Mouse (Mus musculus) left cerebral cortex, postnatal 36 days (tissue): Measurements from ENCODE around the gene Phykpl. TPM values are rescaled to one million over a fixed set of nuclear protein-coding genes. Genes with fewer than 3 reads are reported as not detected.
"Not testable (repeated sequence)": the region's sequence is repeated elsewhere in the genome, so short reads cannot be mapped to it uniquely, and the experiment has no call there.

Experiments used
- DNase-seq, 2 experiments: peaks; one replicate each; pipeline ENCODE4 v3.0.0; 2021 to 2022; ENCODE audit warnings: low spot score in 2 of 2, mixed read lengths in 1 of 2
- intact Hi-C: fragments of 180-260 bp; cut with DNase I; formaldehyde crosslinking; loops from one replicate; pipeline ENCODE4 v1.15.1; 2025
- total RNA-seq, 2 experiments: library from RNA; stranded (reverse); gene quantifications; 2 replicates each; pipeline ENCODE4 v1.2.3; 2021

Phykpl gene
- total RNA-seq, 2 experiments from 2014 or later = 6.7 to 9.4 TPM

DNA sequence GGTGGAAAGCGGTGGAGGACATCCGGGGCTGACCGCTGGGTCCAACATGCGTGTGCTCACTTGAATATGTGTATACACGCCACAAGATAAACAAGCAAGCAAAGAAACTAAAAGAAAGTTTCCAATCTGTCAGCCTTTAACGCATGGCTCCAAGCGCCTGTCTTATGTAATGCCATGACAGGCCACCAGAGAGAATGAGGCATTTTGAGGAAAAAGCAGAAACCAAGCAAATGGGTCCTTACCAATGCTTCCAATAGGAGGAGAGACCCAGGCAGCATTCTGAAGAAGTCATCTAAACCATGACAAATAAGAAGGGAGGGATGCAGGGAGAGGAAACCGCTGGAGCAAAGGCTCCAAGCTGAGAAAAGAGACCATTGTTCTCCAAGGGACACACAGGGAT is 29.7 kb downstream of the Phykpl start:
- intact Hi-C loops = no loop called here
- DNase-seq = no peak

DNA sequence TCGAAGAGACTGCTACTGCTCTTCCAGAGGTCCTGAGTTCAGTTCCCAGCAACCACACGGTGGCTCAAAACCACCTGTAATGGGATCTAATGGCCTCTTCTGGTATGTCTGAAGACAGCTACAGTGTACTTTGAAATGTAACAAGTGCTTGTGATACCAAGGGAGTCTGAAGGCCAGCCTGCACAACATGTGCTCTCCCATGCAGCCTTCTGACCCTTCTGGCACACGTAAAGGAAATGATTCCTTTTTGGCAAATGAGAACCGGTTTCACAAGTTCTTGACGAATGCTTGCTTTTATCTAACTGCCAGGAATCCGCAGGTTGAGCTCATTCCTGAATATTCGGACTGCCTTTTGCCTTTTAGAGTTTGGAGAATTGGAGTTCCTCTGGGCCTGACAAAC is 30.6 kb downstream of the Phykpl start:
- intact Hi-C loops = no loop called here

DNA sequence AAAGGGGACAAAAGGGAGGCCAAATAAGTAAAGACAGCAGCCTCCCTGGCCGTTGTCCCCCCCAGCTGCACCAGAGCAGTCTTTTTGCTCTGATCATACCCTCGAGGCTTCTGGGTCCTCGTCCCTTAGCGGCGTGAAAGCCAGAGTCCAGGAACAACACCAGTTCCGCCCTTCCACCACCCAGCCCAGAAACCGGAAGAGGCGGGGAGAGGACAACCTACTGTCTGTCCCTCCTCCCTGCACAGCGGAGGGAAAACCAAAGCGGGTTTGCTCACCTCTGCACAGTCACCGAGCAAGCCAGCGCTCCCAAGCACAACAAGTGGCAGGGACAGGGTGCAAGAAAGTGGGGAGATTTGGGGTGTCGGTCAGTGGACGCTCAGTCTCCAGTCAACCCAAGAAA is 31.0 kb downstream of the Phykpl start:
- DNase-seq = peak in 1 of 2 experiments; percentile 31
- intact Hi-C loops = no loop called here

More for the DNA sequence above, 30.6 kb downstream of the Phykpl start:
- no peak for DNase-seq

DNA sequence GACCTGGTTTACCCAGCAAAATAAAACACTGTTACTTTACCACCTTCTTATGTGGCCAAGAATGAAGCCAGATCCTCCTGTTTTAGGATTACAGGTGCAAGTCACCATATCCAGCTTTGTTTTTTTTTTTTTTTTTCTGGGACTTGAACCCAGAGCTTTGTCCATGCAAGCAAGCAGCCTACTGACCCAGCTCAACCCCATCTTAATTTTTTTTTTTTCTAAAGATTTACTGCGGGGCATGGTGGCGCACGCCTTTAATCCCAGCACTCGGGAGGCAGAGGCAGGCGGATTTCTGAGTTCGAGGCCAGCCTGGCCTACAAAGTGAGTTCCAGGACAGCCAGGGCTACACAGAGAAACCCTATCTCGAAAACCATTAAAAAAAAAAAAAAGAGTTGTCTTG is 31.6 kb downstream of the Phykpl start:
- intact Hi-C loops, DNase-seq: not testable (repeated sequence)

DNA sequence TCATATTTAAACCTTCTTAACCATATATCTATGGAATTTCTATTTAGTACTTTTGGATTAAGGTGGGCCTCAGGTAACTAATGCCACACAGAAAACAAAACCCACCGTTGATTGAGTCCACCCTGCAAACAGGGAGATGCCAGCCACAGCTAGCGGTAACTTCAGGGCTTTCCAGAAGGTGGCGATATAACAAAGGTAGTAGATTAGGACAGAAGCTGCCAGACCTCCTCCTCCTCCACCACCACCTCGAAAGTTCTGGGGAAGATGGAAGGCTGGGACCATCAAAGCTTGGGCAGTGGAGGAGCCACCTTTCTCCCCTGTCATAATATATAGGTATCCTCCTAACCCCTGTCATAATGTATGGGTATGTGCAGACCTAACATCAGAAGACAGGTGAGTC is 33.1 kb downstream of the Phykpl start:
- intact Hi-C loops = loop anchor here (1.0 kb wide), 1 partner anchor 64 kb away; no protein-coding TSS in a partner anchor
- DNase-seq = peak; percentile 44 to 69

DNA sequence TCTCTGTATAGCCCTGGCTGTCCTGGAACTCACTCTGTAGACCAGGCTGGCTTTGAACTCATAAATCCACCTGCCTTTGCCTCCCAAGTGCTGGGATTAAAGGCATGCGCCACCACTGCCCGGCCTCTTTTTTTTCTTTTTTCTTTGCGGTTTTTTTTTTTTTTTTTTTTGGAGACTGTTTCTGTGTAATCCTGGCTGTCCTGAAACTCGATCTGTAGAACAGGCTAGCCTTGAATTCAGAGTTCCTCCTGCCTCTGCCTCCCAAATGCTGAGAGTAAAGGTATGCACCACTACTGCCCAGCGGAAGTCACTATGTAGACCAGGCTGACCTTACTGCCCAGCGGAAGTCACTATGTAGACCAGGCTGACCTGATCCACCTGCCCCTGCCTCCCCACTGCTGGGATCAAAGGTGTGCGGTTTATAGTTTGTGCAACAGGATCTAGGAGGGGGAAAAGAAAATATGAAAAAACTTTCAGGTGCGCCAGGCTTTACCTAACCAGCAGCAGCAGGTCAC is 34.4 kb downstream of the Phykpl start:
- intact Hi-C loops = no loop called here
- no peak for DNase-seq

DNA sequence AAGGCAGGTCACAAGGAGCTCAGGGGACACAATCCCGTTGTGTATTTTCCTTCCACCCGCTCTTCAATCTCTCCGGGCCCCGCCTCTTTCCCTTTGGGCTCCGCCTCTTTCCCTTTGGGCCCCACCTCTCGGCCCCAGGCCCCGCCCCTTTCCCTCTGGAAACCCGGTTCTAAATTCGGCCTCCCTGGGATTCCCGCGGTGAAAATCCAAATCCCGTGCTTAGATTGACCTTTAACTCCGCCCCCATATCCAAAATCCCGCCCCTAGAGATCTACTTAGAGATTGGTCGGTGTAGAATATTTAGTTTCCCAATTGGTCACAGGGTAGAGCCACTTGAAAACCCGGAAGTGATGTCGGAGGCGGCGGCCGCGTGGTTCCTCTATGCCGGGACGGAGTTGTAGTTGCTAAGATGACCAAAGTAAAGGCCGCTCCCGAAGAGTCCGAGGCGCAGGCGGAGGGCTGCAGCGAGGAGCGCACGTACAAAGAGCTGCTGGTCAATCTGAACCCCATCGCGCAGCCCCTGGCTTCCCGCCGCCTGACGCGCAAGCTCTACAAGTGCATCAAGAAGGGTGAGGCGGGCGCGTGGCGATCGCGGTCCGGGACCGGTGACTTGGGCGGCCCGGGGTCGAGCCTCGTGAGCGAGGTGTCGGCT is 35.0 kb downstream of the Phykpl start, which contains the start of gene Nhp2:
Gene Nhp2 (plus strand): TSS at position 327 of the 652 bp plus-strand sequence.
- intact Hi-C loops = no loop called here
- peak; percentile 85 to 86 for DNase-seq

DNA sequence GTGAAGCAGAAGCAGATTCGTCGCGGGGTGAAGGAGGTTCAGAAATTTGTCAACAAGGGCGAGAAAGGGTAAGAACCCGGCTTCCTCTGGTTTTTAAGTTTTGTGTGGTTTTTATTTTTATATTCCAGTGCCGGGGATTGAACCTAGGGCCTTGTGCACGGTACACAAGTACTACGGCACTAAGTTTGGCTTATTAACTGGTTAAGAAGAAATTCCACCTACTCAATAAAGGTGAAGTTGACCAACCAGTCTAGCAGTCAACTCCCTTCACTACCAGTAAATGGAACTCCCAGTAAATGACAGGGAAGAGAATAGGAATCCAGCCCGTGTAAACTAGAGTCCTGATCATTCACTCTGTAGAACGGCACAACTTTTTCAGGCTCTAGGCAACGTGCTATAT is 35.5 kb downstream of the Phykpl start:
- DNase-seq = no peak
- intact Hi-C loops = no loop called here

DNA sequence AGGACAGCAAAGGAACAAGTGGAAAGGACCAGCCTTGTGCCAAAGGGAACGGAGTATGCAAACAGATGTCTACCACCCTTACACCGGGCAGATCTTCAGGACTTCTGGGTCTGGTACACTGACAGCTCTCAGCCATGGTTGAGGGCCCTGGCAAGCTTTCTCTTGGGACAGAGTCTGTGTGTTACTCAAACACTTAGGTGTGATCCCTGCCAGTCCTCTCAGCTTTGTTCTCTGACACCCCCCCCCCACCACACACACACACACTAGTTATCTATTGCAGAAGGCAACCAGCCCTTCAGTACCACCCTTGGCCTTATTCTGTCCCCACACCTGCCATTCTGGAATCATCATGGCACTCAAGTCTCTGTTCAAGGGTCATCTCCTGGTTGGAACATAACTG is 37.2 kb downstream of the Phykpl start:
- intact Hi-C loops = no loop called here

DNA sequence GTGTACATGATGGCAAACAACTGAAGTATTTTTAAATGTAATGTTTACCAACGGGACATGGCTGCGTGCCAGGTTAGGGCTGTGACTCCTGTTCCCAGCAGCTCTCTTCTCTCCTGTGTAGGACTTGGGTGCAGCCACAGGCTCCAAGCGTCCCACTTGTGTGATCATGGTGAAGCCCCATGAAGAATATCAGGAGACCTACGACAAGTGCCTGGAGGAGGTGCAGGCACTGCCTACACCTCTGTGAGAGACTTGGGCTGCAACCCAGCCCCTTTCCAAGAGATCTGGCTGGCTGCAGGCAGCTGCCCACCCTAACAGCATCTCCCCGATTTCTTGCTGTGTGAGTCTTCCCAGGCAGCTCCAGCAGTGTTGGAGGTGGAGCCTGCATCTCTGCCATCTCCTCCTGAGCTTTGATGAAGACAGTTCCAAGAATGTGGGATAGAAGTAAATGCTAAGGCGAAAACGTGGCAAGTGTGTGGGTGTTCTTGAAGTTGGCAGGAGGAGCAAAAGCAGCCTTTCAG is 38.5 kb downstream of the Phykpl start:
- intact Hi-C loops = no loop called here
- DNase-seq = peak; percentile 77 to 82

More for the DNA sequence above, 37.2 kb downstream of the Phykpl start:
- DNase-seq = no peak

DNA sequence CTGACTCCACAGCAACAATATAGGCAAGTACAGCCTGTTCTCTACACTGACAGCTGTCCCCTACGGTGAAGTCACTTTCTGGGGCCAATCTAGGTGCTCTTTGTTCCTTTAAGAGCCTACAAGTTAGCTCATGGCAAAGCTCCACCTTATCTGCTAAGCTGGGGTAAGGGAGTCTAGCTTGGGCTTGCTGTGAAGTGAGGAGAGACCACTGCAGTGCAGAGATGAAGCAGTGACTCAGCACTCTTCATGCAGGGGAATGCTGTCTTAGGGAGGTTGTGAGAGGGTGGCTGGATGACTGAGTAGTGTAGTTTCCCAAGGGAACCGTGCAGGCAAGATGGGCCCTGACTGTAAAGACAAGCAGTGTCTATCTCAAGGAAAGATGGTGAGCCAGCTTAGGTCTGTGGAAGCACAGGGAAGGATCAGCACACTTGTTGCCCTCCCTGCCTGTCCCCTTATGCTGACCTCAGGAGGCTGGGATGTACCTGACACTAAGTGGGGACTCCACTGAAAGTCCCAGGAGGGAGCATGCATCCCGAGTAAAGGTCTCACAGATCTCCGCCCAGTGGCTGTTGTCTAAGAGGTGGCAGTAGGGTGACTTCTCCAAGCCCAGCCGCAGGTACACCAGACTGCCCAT is 40.7 kb downstream of the Phykpl start:
- no peak for DNase-seq
- intact Hi-C loops = no loop called here

DNA sequence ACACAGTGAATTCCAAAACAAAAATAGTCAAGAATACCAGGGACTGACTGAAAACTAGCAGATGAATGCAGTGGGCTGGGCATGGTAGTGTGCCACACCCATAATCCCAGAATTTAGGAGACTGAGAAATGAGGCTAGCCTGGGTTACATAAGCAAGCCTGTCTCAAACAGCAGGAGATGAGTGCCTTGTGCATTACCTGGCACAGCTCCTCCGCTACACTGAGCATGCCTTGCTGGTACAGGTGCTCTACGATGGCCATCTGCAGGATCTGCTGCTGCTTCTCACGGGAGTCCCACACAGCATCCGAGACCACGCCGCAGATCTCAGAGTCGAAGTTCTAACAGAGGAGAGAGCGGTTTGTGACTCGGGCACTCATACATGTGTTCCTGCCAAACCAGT is 42.9 kb downstream of the Phykpl start:
- DNase-seq = peak in 1 of 2 experiments; percentile 44
- intact Hi-C loops = no loop called here

DNA sequence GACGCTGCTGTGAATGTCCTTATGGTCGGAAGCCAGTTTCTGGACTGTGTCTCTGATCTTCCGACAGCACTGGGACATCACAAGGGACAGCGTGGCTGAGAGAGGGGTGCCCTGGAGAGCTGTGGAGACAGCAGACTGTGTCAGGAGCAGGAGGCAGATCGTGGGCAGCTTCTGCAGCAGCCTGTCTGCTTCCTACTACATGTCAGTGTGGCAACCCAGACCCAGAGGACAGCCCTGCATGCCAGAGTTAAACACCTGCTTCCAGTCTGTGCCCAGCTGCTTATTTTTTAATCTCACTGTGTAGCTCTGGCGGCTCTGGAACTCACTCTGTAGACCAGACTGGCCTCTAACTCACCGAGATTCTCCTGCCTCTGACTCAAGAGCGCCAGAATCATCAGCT is 43.4 kb downstream of the Phykpl start:
- no peak for DNase-seq
- intact Hi-C loops = no loop called here

DNA sequence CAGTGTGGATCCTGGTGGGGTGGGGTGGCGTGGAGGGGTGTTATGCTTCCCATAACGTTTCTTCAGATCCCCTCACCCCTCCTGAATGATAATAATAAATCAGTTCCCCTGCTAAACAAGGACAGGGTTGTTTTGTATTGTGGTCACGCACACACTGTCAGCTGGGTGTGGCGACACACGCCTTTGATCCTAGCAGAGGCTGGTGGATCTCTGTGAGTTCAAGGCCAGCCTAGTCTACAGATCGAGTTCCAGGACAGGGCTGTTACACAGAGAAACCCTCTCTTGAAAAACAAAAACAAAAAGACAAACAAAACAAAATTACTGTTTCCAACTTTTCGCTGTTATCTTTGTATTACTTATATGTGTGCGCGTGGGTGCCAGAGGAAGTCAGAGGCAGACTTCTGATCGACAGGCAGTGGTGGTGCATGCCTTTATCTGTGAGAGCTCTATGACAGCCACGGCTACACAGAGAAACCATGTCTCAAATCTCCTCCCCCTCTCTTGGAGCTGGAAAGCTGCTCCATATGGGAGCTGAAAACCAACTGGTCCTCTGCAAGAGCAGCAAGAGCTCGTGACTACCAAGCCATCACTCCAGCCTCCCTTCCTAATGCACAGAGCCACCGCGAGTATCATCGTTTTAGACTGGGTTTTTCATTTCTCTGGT is 45.2 kb downstream of the Phykpl start:
- intact Hi-C loops = no loop called here
- DNase-seq = peak; percentile 64 to 72

DNA sequence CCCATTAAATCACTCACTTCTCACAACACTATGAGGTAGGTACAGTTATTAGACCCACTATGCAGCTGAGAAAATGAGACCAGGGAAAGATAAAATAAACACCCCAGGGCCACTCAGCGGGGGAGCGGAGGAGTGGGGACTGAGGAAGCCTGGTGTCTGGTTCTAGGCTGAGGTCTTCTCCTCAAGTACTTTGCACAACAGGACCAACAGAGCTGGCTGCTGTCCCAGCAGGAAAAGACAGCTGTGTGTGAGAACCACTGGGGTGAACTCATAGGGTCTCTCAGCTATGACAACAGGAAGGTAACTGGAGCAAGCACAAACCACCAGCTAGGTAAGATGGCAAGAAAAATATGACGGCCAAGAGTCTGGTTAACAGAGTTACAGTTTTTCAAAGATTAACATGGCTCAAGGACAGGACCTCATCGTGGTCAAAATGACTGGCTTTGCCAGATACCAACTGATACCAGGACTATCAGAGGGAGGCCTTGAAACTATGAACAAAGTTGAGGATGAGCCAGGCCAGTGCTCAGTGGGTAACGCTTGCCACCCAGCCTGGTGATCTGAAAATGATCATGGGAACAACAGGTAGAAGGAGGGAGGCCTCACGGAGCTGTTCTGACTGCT is 47.7 kb downstream of the Phykpl start:
- DNase-seq = no peak
- intact Hi-C loops = no loop called here

DNA sequence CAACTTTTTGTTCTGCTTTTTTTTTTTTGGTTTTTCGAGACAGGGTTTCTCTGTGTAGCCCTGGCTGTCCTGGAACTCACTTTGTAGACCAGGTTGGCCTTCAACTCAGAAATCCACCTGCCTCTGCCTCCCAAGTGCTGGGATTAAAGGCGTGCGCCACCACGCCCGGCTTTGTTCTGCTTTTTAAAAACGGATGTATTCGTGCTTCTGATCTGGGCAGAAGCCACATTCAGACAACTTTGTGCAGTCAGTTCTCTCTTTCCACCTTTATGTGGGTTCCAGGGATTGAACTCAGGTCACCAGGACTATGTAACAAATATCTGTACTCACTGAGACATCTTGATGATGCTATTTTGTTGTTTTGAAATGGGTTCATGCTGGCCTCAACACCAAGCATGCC is 48.6 kb downstream of the Phykpl start:
- DNase-seq, intact Hi-C loops: not testable (repeated sequence)

DNA sequence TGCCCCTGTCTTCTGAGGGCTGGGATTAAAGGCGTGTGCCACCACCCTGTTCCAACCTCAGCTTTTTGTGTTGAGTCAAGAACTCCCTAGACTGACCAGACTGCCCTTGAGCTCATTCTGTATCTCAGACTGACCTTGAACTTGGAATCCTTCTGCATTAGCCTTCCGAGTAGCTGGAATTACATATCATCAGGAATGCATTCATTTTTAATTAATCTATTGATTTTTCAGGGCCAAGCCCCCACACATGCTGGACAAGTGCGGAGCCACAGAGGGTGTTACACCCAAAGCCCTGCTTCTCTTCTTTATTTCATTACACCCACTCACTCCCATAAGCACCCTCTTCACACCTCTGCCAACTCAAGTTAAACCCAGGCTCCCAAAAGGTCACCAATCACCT is 49.2 kb downstream of the Phykpl start:
- intact Hi-C loops = no loop called here

DNA sequence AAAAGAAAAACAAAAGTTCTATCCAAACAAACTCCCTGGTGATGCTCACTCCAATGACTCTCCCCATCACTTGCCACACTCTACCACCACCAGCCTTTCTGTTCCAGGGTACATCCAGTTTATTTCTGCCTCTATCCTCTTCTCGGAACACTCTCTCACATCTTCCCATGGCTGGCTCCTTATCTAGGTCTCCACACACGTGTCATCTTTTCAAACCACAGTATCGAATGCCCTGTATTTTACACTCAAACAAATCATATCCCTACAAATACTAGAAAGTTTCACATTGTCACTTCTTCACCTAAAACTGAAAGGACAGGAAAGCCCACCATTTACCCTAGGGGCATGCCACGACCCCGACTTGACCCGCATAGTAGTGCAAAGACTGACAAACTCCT is 50.6 kb downstream of the Phykpl start:
- intact Hi-C loops = loop anchor here (5.0 kb wide), 1 partner anchor 52 kb away; the partner anchor contains the start of gene 0610009B22Rik
- DNase-seq = no peak

More for the DNA sequence above, 49.2 kb downstream of the Phykpl start:
- DNase-seq = no peak

DNA sequence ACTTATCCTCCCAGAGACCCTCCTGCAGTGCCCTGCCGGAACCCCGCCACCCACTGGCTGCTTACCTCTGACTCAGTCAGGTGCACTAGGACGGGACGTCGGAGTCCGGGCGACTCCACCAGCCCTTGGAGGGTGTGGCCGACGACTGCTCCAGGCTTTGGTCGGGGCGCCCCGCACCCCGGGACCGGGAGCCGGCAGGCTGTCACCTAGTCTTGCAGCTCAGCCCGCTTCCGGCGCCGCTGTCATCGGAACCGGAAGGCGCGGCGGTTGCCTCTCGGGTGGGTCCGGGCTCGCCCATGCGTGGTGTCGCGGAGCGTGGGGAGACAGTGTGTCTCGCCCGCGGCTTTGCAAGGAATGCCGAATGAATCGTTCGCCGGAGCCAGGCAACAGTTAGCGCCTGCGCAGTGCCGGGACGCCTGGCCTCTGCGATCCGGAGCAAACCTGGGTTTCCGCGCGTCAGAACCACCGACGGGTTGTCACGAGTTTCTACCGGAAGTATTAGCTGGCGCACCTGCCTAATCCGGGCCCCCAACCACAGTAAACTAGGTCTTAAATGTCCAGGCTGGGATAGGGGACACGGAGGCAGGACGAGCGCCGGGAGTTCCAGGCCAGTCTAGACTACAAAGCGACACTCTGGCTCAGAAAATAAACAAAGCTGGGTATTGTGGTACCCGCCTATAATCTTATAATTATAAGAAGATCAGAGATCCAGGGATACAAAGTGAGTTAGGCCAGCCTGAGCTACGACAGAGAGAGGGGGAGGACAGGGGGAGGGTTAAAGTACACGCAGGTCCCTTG is 51.2 kb downstream of the Phykpl start, which contains the start of gene Rmnd5b:
Gene Rmnd5b (minus strand): TSS at position 372 of the 798 bp plus-strand sequence.
- peak; percentile 95 to 97 for DNase-seq
- intact Hi-C loops = loop anchor here (5.0 kb wide), 1 partner anchor 52 kb away; the partner anchor contains the start of gene 0610009B22Rik
